Mouse (Mus musculus): ENCODE measurements around the gene Krt15. TPM values are rescaled to one million over a fixed set of nuclear protein-coding genes. Genes with fewer than 3 reads are reported as not detected.

The Krt15 gene
- polyA plus RNA-seq, 1 experiment from 2014 or later: 1.0 TPM

DNA sequence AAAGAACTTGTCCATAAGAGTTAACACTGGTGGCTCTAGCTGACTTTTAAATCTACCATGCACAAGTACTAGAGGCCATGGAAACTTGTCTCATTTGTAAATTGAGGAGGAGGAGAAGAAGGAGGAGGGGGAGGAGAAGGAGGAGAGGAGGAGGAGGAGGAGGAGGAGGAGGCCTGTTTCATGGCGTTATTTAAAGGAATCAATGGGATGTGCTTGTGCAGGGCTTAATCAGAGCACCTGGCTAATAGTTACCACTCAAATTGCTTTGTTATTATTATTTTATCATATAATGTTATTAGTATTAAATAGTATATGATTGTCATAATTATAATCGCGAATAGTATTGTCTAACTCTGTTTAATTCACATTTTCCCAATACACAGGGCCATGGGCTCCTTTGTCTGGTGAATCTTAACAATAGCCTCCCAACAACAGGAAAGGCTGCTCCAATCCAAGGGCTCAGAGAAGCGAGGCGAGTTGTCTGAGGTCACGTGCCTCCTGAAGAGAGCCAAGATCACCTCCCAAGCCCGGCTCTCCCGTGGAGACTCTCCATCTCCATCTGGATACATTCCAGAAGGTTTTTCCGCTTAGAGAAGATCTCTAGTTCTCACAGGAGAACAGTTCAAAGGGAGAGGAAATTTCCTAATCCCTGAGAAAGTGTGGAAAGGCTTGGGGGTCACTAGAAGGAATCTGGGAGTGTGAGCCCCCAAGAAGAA is 13.0 kb upstream of the Krt15 start, which contains the start of gene Krt19:
TSS of gene Krt19 (minus strand) at position 51 of the 716 bp plus-strand sequence.
- no peak within 1 kb of the TSS for H3K4me3 ChIP-seq

GRCm38 (mm10) chr11:100147566-100148353 is 12.0 kb upstream of the Krt15 start:
- no peak for ATAC-seq (ENCODE audit: low read depth)
- H3K9me3 ChIP-seq: no peaks in the 10 kb centered on the region
- H3K4me2 ChIP-seq: no peak overlapping the region
- H3K4me1 ChIP-seq (replicated peaks): peaks cover 13% of the 10 kb centered on the region
- WGBS: 63% methylated on average over 5 of the region's 5 CpGs
- no peak overlapping the region for H3K9ac ChIP-seq
- peaks cover 46% of the 10 kb centered on the region for H3K27me3 ChIP-seq
- H3K27ac ChIP-seq (replicated peaks): no peak overlapping the region
- H3K4me3 ChIP-seq: no peak overlapping the region
- no peaks in the 10 kb centered on the region for H3K36me3 ChIP-seq

More for the DNA sequence above, 13.0 kb upstream of the Krt15 start, which contains the start of gene Krt19:
- Histone ChIP-seq H3K27ac (replicated peaks) (no peak within 1 kb of the TSS), H3K9ac (no peak within 1 kb of the TSS), H3K4me2 (no peak within 1 kb of the TSS), H3K27me3 (peaks cover 42% of the 10 kb centered on the region), H3K4me1 (replicated peaks) (peaks cover 13% of the 10 kb centered on the region), H3K36me3 (no peaks in the 10 kb centered on the region), H3K9me3 (no peaks in the 10 kb centered on the region)
- WGBS: 38% methylated on average over 9 of the region's 9 CpGs
- ATAC-seq (ENCODE audit: low read depth): no peak

GRCm38 (mm10) chr11:100145858-100146560 is 10.3 kb upstream of the Krt15 start:
- H3K36me3 ChIP-seq: no peaks in the 10 kb centered on the region
- H3K27me3 ChIP-seq: peaks cover 46% of the 10 kb centered on the region
- peak overlapping the region; percentile 14 for H3K4me3 ChIP-seq
- H3K9me3 ChIP-seq: no peaks in the 10 kb centered on the region
- no peak for ATAC-seq (ENCODE audit: low read depth)
- H3K4me2 ChIP-seq: peak overlapping the region; percentile 42
- no peak overlapping the region for H3K9ac ChIP-seq
- peaks cover 13% of the 10 kb centered on the region for H3K4me1 ChIP-seq (replicated peaks)
- 4% methylated on average over 13 of the region's 13 CpGs for WGBS
- no peak overlapping the region for H3K27ac ChIP-seq (replicated peaks)

- Histone ChIP-seq H3K27me3 (peaks cover 46% of the 10 kb centered on the region), H3K4me2 (peak overlapping the region; percentile 42), H3K36me3 (no peaks in the 10 kb centered on the region), H3K9ac (no peak overlapping the region), H3K4me3 (peak overlapping the region; percentile 14), H3K4me1 (replicated peaks) (peaks cover 13% of the 10 kb centered on the region), H3K9me3 (no peaks in the 10 kb centered on the region), H3K27ac (replicated peaks) (no peak overlapping the region)
- under 1% methylated on average over 20 of the region's 20 CpGs for WGBS
- ATAC-seq (ENCODE audit: low read depth): no peak
These were observed 9.4 kb upstream of the Krt15 start for GRCm38 (mm10) chr11:100145104-100145503.

DNA sequence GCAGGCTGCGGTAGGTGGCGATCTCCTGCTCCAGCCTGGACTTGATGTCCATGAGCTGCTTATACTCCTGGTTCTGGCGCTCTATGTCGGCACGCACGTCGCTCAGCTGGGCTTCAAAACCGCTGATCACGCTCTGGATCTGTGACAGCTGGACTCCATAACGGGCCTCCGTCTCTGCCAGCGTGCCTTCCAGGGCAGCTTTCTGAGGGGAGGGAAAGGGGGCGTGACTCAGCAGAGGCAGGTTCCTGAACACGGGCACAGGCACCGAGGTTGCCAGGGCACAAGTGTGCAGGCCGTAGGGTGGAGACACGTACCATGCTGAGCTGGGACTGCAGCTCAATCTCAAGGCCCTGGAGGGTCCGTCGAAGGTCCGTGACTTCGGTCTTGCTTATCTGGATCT is 5.2 kb upstream of the Krt15 start:
- WGBS: 86% methylated on average over 21 of the region's 21 CpGs
- Histone ChIP-seq H3K27me3 (peaks cover 26% of the 10 kb centered on the region), H3K9me3 (no peaks in the 10 kb centered on the region), H3K4me2 (no peak overlapping the region), H3K9ac (no peak overlapping the region), H3K4me3 (no peak overlapping the region), H3K36me3 (no peaks in the 10 kb centered on the region), H3K4me1 (replicated peaks) (peaks cover 28% of the 10 kb centered on the region), H3K27ac (replicated peaks) (no peak overlapping the region)
- ATAC-seq (ENCODE audit: low read depth): no peak

- H3K9me3 ChIP-seq: no peaks in the 10 kb centered on the region
- no peak overlapping the region for H3K9ac ChIP-seq
- peaks cover 10% of the 10 kb centered on the region for H3K27me3 ChIP-seq
- H3K27ac ChIP-seq (replicated peaks): no peak overlapping the region
- H3K4me1 ChIP-seq (replicated peaks): peaks cover 16% of the 10 kb centered on the region
- no peak for ATAC-seq (ENCODE audit: low read depth)
- H3K4me2 ChIP-seq: no peak overlapping the region
- no peak overlapping the region for H3K4me3 ChIP-seq
- no peaks in the 10 kb centered on the region for H3K36me3 ChIP-seq
- WGBS: 80% methylated on average over 2 of the region's 2 CpGs
These were observed 3.7 kb upstream of the Krt15 start for GRCm38 (mm10) chr11:100139391-100139790.

GRCm38 (mm10) chr11:100138809-100139208 is 3.1 kb upstream of the Krt15 start:
- H3K9ac ChIP-seq: no peak overlapping the region
- H3K4me3 ChIP-seq: no peak overlapping the region
- peaks cover 4% of the 10 kb centered on the region for H3K27me3 ChIP-seq
- ATAC-seq (ENCODE audit: low read depth): no peak
- no peaks in the 10 kb centered on the region for H3K9me3 ChIP-seq
- H3K27ac ChIP-seq (replicated peaks): no peak overlapping the region
- peaks cover 16% of the 10 kb centered on the region for H3K4me1 ChIP-seq (replicated peaks)
- no peak overlapping the region for H3K4me2 ChIP-seq
- whole genome bisulfite sequencing: 50% methylated on average over 7 of the region's 7 CpGs
- H3K36me3 ChIP-seq: no peaks in the 10 kb centered on the region

GRCm38 (mm10) chr11:100137693-100138092 is 2.0 kb upstream of the Krt15 start:
- Histone ChIP-seq H3K4me1 (replicated peaks) (peaks cover 16% of the 10 kb centered on the region), H3K9me3 (no peaks in the 10 kb centered on the region), H3K4me2 (no peak overlapping the region), H3K4me3 (no peak overlapping the region), H3K27ac (replicated peaks) (no peak overlapping the region), H3K36me3 (no peaks in the 10 kb centered on the region), H3K9ac (no peak overlapping the region), H3K27me3 (no peaks in the 10 kb centered on the region; the same call in 1 of the 2 replicates)
- WGBS: 18% methylated on average over 5 of the region's 5 CpGs
- ATAC-seq (ENCODE audit: low read depth): peak; percentile 47; the same call in 1 of the 2 replicates

DNA sequence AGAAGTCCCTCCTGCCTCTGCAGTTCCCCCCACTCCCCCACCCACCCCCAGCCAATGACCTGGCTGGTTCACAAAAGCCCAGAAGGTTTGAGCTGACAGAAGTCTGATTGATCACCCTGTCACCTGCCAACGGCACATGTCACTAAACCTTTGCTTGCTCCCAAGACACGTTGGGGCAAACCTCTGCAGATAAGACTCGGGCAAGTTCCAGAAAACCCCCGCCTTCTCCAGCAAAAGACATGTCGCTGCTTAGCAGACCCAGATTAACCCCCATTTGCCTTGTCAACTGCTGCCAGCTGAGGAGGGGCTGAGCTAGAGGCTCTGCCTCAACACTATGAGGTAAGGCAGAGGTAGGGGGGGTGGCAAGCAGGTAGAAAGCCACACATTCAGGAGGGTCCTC is 831 bp upstream of the Krt15 start:
- WGBS: 46% methylated on average over 5 of the region's 5 CpGs

DNA sequence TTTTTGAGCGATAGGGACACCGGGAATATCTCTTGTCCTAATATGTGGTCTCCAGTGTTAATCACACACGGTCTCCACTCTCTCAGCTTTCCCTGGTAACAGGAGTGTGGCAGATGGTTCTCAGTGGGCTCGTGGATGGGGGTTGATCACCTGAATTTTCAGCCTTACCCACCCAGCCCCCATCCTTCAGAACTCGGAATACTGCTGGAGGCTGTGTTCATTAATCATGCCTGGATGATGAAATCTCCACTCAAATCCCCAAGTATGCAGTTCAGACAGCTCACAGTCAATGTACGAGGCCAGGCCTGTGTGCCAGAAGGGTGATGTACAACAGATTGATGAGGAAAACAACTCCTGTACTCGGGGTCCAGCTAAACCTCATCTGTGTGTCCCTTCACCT is 10.8 kb downstream of the Krt15 start:
- no peak for ATAC-seq (ENCODE audit: low read depth)
- no peaks in the 10 kb centered on the region for H3K4me1 ChIP-seq (replicated peaks)
- no peak overlapping the region for H3K4me2 ChIP-seq
- H3K36me3 ChIP-seq: no peaks in the 10 kb centered on the region
- no peaks in the 10 kb centered on the region for H3K27me3 ChIP-seq
- 79% methylated on average over 7 of the region's 7 CpGs for WGBS
- no peak overlapping the region for H3K9ac ChIP-seq
- no peak overlapping the region for H3K27ac ChIP-seq (replicated peaks)
- no peaks in the 10 kb centered on the region for H3K9me3 ChIP-seq
- no peak overlapping the region for H3K4me3 ChIP-seq

More for the DNA sequence above, 831 bp upstream of the Krt15 start:
- no peak overlapping the region for H3K4me3 ChIP-seq
- peaks cover 16% of the 10 kb centered on the region for H3K4me1 ChIP-seq (replicated peaks)
- no peak for ATAC-seq (ENCODE audit: low read depth)
- no peaks in the 10 kb centered on the region for H3K9me3 ChIP-seq
- no peaks in the 10 kb centered on the region for H3K36me3 ChIP-seq
- no peak overlapping the region for H3K27ac ChIP-seq (replicated peaks)
- H3K4me2 ChIP-seq: no peak overlapping the region
- no peaks in the 10 kb centered on the region; the same call in 1 of the 2 replicates for H3K27me3 ChIP-seq
- H3K9ac ChIP-seq: no peak overlapping the region

DNA sequence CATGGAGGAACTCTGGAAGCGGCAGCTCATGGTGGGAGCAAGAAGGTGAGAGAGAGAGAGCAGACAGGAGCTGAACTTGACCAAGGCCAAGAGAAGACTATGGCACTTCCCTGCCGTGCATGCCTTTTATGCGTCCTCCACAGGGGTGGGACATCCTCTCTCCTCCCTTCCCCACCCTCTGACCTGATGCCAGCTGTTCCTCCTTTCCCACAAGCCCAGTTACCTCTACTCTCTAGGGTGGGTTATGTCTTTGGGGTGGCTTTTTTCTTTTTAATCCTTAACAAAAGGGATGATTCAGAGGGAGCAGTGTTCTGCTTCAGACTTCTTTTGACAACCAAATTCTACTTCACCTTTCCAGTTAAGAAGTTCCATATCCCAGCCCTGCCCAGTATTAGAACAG is 14.3 kb downstream of the Krt15 start, which contains the start of gene Krt13:
TSS of gene Krt13 (minus strand) at position 101 of the 400 bp plus-strand sequence.
- WGBS: 83% methylated on average over 3 of the region's 3 CpGs
- no peak within 1 kb of the TSS for H3K9ac ChIP-seq
- H3K9me3 ChIP-seq: no peaks in the 10 kb centered on the region
- no peaks in the 10 kb centered on the region for H3K36me3 ChIP-seq
- H3K27ac ChIP-seq (replicated peaks): no peak within 1 kb of the TSS
- H3K4me2 ChIP-seq: no peak within 1 kb of the TSS
- no peaks in the 10 kb centered on the region for H3K4me1 ChIP-seq (replicated peaks)
- no peak within 1 kb of the TSS for H3K4me3 ChIP-seq
- no peaks in the 10 kb centered on the region for H3K27me3 ChIP-seq
- ATAC-seq (ENCODE audit: low read depth): no peak

DNA sequence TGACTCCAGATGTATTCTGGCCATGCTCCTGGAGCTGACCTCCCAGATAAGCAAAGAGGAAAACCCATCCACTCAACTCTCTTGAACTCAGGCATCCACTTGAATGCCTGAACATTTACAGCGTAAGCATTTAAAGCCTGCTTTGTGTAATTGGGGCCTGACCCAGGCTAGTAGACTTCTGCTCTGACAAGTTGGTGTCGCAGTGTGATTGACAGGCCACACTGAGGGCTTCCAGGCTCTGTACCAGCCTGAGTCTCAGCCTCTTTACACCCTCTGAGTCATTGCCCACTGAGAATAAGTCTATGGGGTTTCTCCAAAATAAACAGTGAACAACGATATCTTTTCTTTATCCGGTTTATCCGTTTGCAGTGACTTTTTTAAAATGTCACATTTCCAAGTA is 15.4 kb downstream of the Krt15 start:
- Histone ChIP-seq H3K9ac (no peak overlapping the region), H3K27me3 (no peaks in the 10 kb centered on the region), H3K36me3 (no peaks in the 10 kb centered on the region), H3K4me3 (no peak overlapping the region), H3K4me2 (no peak overlapping the region), H3K9me3 (no peaks in the 10 kb centered on the region), H3K27ac (replicated peaks) (no peak overlapping the region), H3K4me1 (replicated peaks) (no peaks in the 10 kb centered on the region)
- ATAC-seq (ENCODE audit: low read depth): no peak
- WGBS: 91% methylated on average over 5 of the region's 5 CpGs

Data from neural tube, embryonic 13.5 days (tissue).